Mouse (Mus musculus): ENCODE data around the gene Cdk5r2.

DNA sequence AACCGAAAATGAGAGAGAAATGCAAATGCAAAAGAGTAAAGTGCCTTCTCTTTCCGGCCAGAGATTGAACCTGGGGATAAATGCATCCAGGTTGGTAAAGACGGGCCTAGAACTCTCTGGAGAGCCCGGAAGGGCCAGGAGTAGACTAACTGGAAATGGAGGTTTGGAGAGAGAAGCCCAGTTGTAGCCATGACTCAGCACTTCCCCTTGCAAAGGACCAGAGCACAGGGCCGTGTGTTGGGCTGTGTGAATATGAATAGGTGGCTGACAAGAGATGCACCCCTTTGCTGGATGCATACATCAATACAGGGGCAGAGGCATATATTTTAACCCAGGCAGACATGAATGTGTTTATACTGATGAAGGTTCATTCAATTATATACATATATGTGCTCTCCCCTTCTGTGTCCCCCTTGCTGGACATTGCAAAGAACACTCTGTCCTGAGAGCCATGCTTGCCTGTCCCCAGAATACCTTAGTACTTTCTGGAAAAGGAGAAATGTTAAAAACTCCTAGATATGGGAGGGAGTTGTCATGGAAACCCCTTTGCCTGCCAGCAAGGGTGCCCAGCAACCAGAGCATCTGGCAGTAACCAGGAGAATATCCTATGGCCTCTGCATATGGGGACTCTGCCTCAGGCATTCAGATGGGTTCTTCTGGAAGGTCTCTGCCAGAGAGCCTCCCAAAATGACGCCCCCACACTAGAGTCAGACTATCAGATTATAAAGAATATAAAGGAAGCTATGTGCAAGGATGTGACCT is 4.7 kb downstream of the Cdk5r2 start:
- TF ChIP-seq EP300 (IDR thresholded peaks at IDR 0.05; ENCODE audit: low read length) (no peak), ZMIZ1 (IDR thresholded peaks at IDR 0.05; ENCODE audit: low read depth, low read length) (no peak), MXI1 (IDR thresholded peaks at IDR 0.05; ENCODE audit: low read depth, low read length) (no peak)
